27 mouse cellular contexts compared by ENCODE assay signal in the genomic region with DNA sequence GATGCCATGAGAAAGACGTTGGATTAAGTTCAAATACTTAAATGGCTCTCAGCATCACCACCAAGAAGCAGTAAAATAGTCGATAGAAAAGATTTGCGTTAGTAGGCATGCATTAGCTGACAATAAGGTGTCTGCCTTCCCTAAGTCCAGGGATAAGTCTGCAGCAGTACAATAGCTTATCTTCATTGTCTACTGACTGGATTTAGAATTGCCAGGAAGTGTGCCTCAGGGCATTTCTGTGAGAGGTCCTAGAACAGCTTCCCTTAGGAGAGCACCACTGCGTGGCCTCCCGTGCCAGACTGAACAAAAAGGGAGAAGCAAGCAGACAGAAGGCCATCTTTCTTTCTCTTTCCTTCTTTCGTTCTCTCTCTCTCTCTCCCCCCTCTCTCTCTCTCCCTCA.
A peak's percentile ranks its signal among the peaks of the same experiment; 100 is the strongest.
DNase-seq lines count a peak whose midpoint lies in the region; ATAC-seq and TF ChIP-seq lines count a peak whose summit lies in the region.
"Had no signal": no experiment of that assay in that cellular context is flagged by ENCODE, and none has a peak within 500 bp of the region (broad histone marks: within the 10 kb centered on the region; RNA-seq: fewer than 3 reads in every experiment).

No protein-coding gene starts in this region.

- WGBS in forebrain, embryonic 15.5 days: 34% methylated on average over 6 of the region's 6 CpGs
- WGBS in forebrain, embryonic 16.5 days: 37% methylated on average over 6 of the region's 6 CpGs
- 38% methylated on average over 6 of the region's 6 CpGs for WGBS in midbrain, embryonic 12.5 days
- 19% methylated on average over 6 of the region's 6 CpGs for WGBS in midbrain, postnatal 0 days
- 20% methylated on average over 6 of the region's 6 CpGs for WGBS in midbrain, embryonic 15.5 days
- WGBS in midbrain, embryonic 10.5 days: 44% methylated on average over 6 of the region's 6 CpGs

- H3K4me3 ChIP-seq in forebrain, embryonic 15.5 days: no peak overlapping the region
- no peak overlapping the region for H3K4me3 ChIP-seq in forebrain, embryonic 16.5 days (replicated peaks; ENCODE audit: low read length)
- H3K4me3 ChIP-seq in midbrain, embryonic 12.5 days: no peak overlapping the region
- no peak overlapping the region for H3K4me3 ChIP-seq in midbrain, postnatal 0 days (ENCODE audit: low read depth, low read length)
- H3K4me3 ChIP-seq in midbrain, embryonic 15.5 days: no peak overlapping the region
- no peak overlapping the region for H3K4me3 ChIP-seq in midbrain, embryonic 10.5 days
- H3K4me3 ChIP-seq: forebrain, embryonic 10.5 days; gastrocnemius, adult 2 months; heart, embryonic 12.5 days; heart, embryonic 15.5 days; intestine, embryonic 15.5 days had no signal

- no peak for TF ChIP-seq CTCF in midbrain, postnatal 0 days (IDR thresholded peaks at IDR 0.05)

- H3K4me2 ChIP-seq in forebrain, embryonic 15.5 days (replicated peaks): no peak overlapping the region
- H3K4me2 ChIP-seq in forebrain, embryonic 16.5 days (ENCODE audit: low read length): no peak overlapping the region
- no peak overlapping the region for H3K4me2 ChIP-seq in midbrain, embryonic 12.5 days (replicated peaks)
- H3K4me2 ChIP-seq in midbrain, postnatal 0 days (ENCODE audit: low read depth, low read length, poor library complexity, severe bottlenecking): no peak overlapping the region
- no peak overlapping the region for H3K4me2 ChIP-seq in midbrain, embryonic 15.5 days
- H3K4me2 ChIP-seq: heart, embryonic 12.5 days; heart, embryonic 15.5 days; hindbrain, embryonic 14.5 days; intestine, embryonic 15.5 days had no signal

- H3K4me1 ChIP-seq in forebrain, embryonic 15.5 days: peaks cover 25% of the 10 kb centered on the region
- H3K4me1 ChIP-seq in forebrain, embryonic 16.5 days (replicated peaks; ENCODE audit: control insufficient read depth, insufficient read depth, low read length): peaks cover 18% of the 10 kb centered on the region
- peaks cover 17% of the 10 kb centered on the region for H3K4me1 ChIP-seq in midbrain, embryonic 12.5 days
- no peaks in the 10 kb centered on the region; the same call in 1 of the 2 replicates for H3K4me1 ChIP-seq in midbrain, postnatal 0 days (ENCODE audit: insufficient read depth, low read length)
- H3K4me1 ChIP-seq in midbrain, embryonic 15.5 days: peaks cover 14% of the 10 kb centered on the region
- H3K4me1 ChIP-seq in midbrain, embryonic 10.5 days: peaks cover 29% of the 10 kb centered on the region

- H3K9ac ChIP-seq in forebrain, embryonic 15.5 days (replicated peaks): no peak overlapping the region
- H3K9ac ChIP-seq in forebrain, embryonic 16.5 days (replicated peaks; ENCODE audit: low read depth, low read length): no peak overlapping the region
- H3K9ac ChIP-seq in midbrain, embryonic 12.5 days (replicated peaks): peak overlapping the region; percentile 37; the same call in 1 of the 2 replicates
- H3K9ac ChIP-seq in midbrain, postnatal 0 days (replicated peaks; ENCODE audit: low read length, poor library complexity, severe bottlenecking): no peak overlapping the region
- no peak overlapping the region for H3K9ac ChIP-seq in midbrain, embryonic 15.5 days
- H3K9ac ChIP-seq: heart, embryonic 12.5 days; heart, embryonic 15.5 days; hindbrain, embryonic 14.5 days; intestine, embryonic 15.5 days had no signal

- H3K27me3 ChIP-seq in forebrain, embryonic 15.5 days: no peaks in the 10 kb centered on the region
- H3K27me3 ChIP-seq in forebrain, embryonic 16.5 days (replicated peaks; ENCODE audit: control insufficient read depth, insufficient read depth, low read length): no peaks in the 10 kb centered on the region
- peaks cover 8% of the 10 kb centered on the region; the same call in 1 of the 2 replicates for H3K27me3 ChIP-seq in midbrain, embryonic 12.5 days
- H3K27me3 ChIP-seq in midbrain, postnatal 0 days (ENCODE audit: insufficient read depth, low read length): no peaks in the 10 kb centered on the region
- no peaks in the 10 kb centered on the region for H3K27me3 ChIP-seq in midbrain, embryonic 15.5 days (replicated peaks)
- H3K27me3 ChIP-seq in midbrain, embryonic 10.5 days (ENCODE audit: low read depth, poor library complexity, severe bottlenecking): peaks cover 4% of the 10 kb centered on the region; the same call in 1 of the 2 replicates
- H3K27me3 ChIP-seq: heart, embryonic 15.5 days; intestine, embryonic 15.5 days; Patski had no signal

- H3K36me3 ChIP-seq in forebrain, embryonic 15.5 days: no peaks in the 10 kb centered on the region
- H3K36me3 ChIP-seq in forebrain, embryonic 16.5 days (ENCODE audit: control insufficient read depth, insufficient read depth): no peaks in the 10 kb centered on the region
- H3K36me3 ChIP-seq in midbrain, embryonic 12.5 days: no peaks in the 10 kb centered on the region
- H3K36me3 ChIP-seq in midbrain, postnatal 0 days (ENCODE audit: insufficient read depth, low read length): peaks cover 10% of the 10 kb centered on the region
- no peaks in the 10 kb centered on the region for H3K36me3 ChIP-seq in midbrain, embryonic 15.5 days (replicated peaks)
- H3K36me3 ChIP-seq in midbrain, embryonic 10.5 days: peaks cover 4% of the 10 kb centered on the region; the same call in 1 of the 2 replicates
- H3K36me3 ChIP-seq: forebrain, embryonic 10.5 days; G1E; heart, embryonic 15.5 days; intestine, embryonic 15.5 days had no signal

- no peak for DNase-seq in midbrain, postnatal 0 days (ENCODE audit: low spot score)
- DNase-seq in midbrain, embryonic 10.5 days (ENCODE audit: low spot score): no peak
- peak; percentile 68 for DNase-seq in ZHBTc4 (ENCODE audit: low read depth, low spot score)
- DNase-seq in gastrocnemius, postnatal 4 days (ENCODE audit: low spot score in 2 of 2): no peak
- DNase-seq: adrenal gland, adult 8-10 months; adrenal gland, postnatal 25 days; cerebellum, adult 18-20 months; cerebellum, adult 9-10 months; cerebellum, postnatal 14 days; gastrocnemius, adult 2 months; gastrocnemius, postnatal 14 days; heart, adult 18-20 months; heart, postnatal 10 days; heart, postnatal 4 days had no signal

- ATAC-seq in forebrain, embryonic 15.5 days (replicated peaks): no peak
- ATAC-seq in forebrain, embryonic 16.5 days: no peak
- no peak for ATAC-seq in midbrain, embryonic 12.5 days (ENCODE audit: low FRiP score, low read depth)
- no peak for ATAC-seq in midbrain, postnatal 0 days (ENCODE audit: low FRiP score)
- peak; percentile 54; the same call in 1 of the 2 replicates for ATAC-seq in midbrain, embryonic 15.5 days (replicated peaks)
- ATAC-seq: activated CD4-positive, CD25-positive, alpha-beta regulatory T cell, adult 4 months; forebrain, embryonic 14.5 days; intestine, embryonic 15.5 days; Patski had no signal

- H3K27ac ChIP-seq in forebrain, embryonic 15.5 days (replicated peaks): 0 out of 2 replicates have a peak overlapping the region, but pooled peaks have one; percentile 13
- no peak overlapping the region for H3K27ac ChIP-seq in forebrain, embryonic 16.5 days (ENCODE audit: low read length)
- no peak overlapping the region for H3K27ac ChIP-seq in midbrain, embryonic 12.5 days (replicated peaks)
- H3K27ac ChIP-seq in midbrain, postnatal 0 days (ENCODE audit: low read depth, low read length): no peak overlapping the region
- 0 out of 2 replicates have a peak overlapping the region, but pooled peaks have one; percentile 50 for H3K27ac ChIP-seq in midbrain, embryonic 15.5 days
- H3K27ac ChIP-seq in midbrain, embryonic 10.5 days (replicated peaks): no peak overlapping the region
- H3K27ac ChIP-seq: forebrain, embryonic 10.5 days; gastrocnemius, adult 2 months; heart, embryonic 15.5 days; hindbrain, embryonic 14.5 days; intestine, embryonic 15.5 days had no signal

- no peaks in the 10 kb centered on the region for H3K9me3 ChIP-seq in forebrain, embryonic 15.5 days
- H3K9me3 ChIP-seq in forebrain, embryonic 16.5 days (ENCODE audit: control insufficient read depth, low read length): no peaks in the 10 kb centered on the region; the same call in 1 of the 2 replicates
- H3K9me3 ChIP-seq in midbrain, embryonic 12.5 days: no peaks in the 10 kb centered on the region
- no peaks in the 10 kb centered on the region for H3K9me3 ChIP-seq in midbrain, postnatal 0 days (ENCODE audit: low read length)
- no peaks in the 10 kb centered on the region for H3K9me3 ChIP-seq in midbrain, embryonic 15.5 days
- H3K9me3 ChIP-seq in midbrain, embryonic 10.5 days (replicated peaks): no peaks in the 10 kb centered on the region
- H3K9me3 ChIP-seq: forebrain, embryonic 10.5 days; G1E; heart, embryonic 12.5 days; heart, embryonic 15.5 days; intestine, embryonic 15.5 days had no signal

Comparison
In these comparisons a context has a peak if more than half of its experiments do, and no peak if none do; other contexts are left out.
1. H3K27ac ChIP-seq: peak in forebrain, embryonic 15.5 days (single experiment) and midbrain, embryonic 15.5 days (single experiment); none in forebrain, embryonic 16.5 days (single experiment), midbrain, embryonic 12.5 days (single experiment), midbrain, postnatal 0 days (single experiment) and midbrain, embryonic 10.5 days (single experiment).